Mouse (Mus musculus) CH12.LX (cell line): ENCODE measurements around the gene Rpl35. TPM values are rescaled to one million over a fixed set of nuclear protein-coding genes. Genes with fewer than 3 reads are reported as not detected.

Source experiments
- DNase-seq: peaks from one replicate; pipeline ENCODE4 v3.0.0-alpha.2; 2013; ENCODE audit errors: extremely low read depth
- H3K27ac ChIP-seq: 2 replicates; pipeline ENCODE4 v1.5.1; 2012; ENCODE audit warnings: low read depth, mild to moderate bottlenecking, control low read depth, moderate library complexity; ENCODE audit not compliant: insufficient read depth
- H3K27me3 ChIP-seq: replicated peaks from 2 replicates; pipeline ENCODE3; 2012; ENCODE audit warnings: inconsistent platforms
- H3K36me3 ChIP-seq, 2 experiments: replicated peaks in 1 of 2; 2 replicates each; pipeline versions ENCODE3 to v1.6.1; 2012; ENCODE audit warnings: inconsistent platforms in 1 of 2, low read length in 1 of 2, mild to moderate bottlenecking in 1 of 2, mixed read lengths in 1 of 2, moderate library complexity in 1 of 2; ENCODE audit not compliant: control insufficient read depth in 1 of 2, insufficient read depth in 1 of 2
- H3K4me1 ChIP-seq, 2 experiments: 2 replicates each; pipeline ENCODE4 v1.6.1; 2012; ENCODE audit warnings: inconsistent platforms in 1 of 2, moderate library complexity in 1 of 2; ENCODE audit not compliant: insufficient read depth in 2 of 2, control insufficient read depth in 1 of 2
- H3K4me2 ChIP-seq: 2 replicates; pipeline ENCODE4 v1.6.1; 2012; ENCODE audit warnings: low read depth, mild to moderate bottlenecking, control low read depth; ENCODE audit not compliant: poor library complexity, insufficient read depth, severe bottlenecking
- H3K4me3 ChIP-seq, 3 experiments: fragments of 150-350 bp in 1 of 3; sonication (generic) in 1 of 3; replicated peaks in 1 of 3; 2 replicates each; pipeline versions ENCODE3 to v1.5.1; 2011 to 2012; ENCODE audit warnings: low read depth in 2 of 3, low read length in 2 of 3, mild to moderate bottlenecking in 2 of 3, moderate library complexity in 2 of 3, control low read depth in 1 of 3, improper control_type of control experiment in 1 of 3, inconsistent platforms in 1 of 3, mixed read lengths in 1 of 3; ENCODE audit not compliant: poor library complexity in 1 of 3
- H3K79me2 ChIP-seq: replicated peaks from 2 replicates; pipeline ENCODE4 v1.6.1; 2012; ENCODE audit warnings: mild to moderate bottlenecking, moderate library complexity; ENCODE audit not compliant: control insufficient read depth, poor library complexity, insufficient read depth, severe bottlenecking; ENCODE audit errors: extremely low read depth
- H3K9ac ChIP-seq: 2 replicates; pipeline ENCODE4 v1.6.1; 2012; ENCODE audit warnings: low read depth, mild to moderate bottlenecking, control low read depth, moderate library complexity; ENCODE audit not compliant: insufficient read depth
- H3K9me3 ChIP-seq: replicated peaks from 2 replicates; pipeline ENCODE3; 2012; ENCODE audit warnings: low read length, inconsistent platforms, mixed read lengths
- CHD1 ChIP-seq: IDR thresholded peaks from 2 replicates; pipeline ENCODE4 v1.6.1; 2012; ENCODE audit warnings: low read depth, low read length, improper control_type of control experiment, inconsistent platforms
- CHD2 ChIP-seq: IDR thresholded peaks from 2 replicates; pipeline ENCODE4 v1.6.1; 2011; ENCODE audit warnings: low read length, improper control_type of control experiment
- CTCF ChIP-seq, 2 experiments: IDR thresholded peaks in 1 of 2; conservative IDR thresholded peaks in 1 of 2; 2 replicates each; pipeline ENCODE4 v1.5.1; 2011 to 2012; ENCODE audit warnings: low read depth in 2 of 2, low read length in 2 of 2, improper control_type of control experiment in 1 of 2, inconsistent platforms in 1 of 2, mild to moderate bottlenecking in 1 of 2, moderate library complexity in 1 of 2
- E2F4 ChIP-seq: IDR thresholded peaks from 2 replicates; pipeline ENCODE4 v1.6.1; 2011; ENCODE audit warnings: low read depth, low read length, improper control_type of control experiment; ENCODE audit not compliant: insufficient replicate concordance
- JUN ChIP-seq: IDR thresholded peaks from 2 replicates; pipeline ENCODE4 v1.6.1; 2011; ENCODE audit warnings: low read depth, mild to moderate bottlenecking, low read length, improper control_type of control experiment, moderate library complexity; ENCODE audit not compliant: insufficient read depth
- MAFK ChIP-seq: IDR thresholded peaks from 2 replicates; pipeline ENCODE4 v1.6.1; 2011; ENCODE audit warnings: low read length, improper control_type of control experiment; ENCODE audit not compliant: insufficient replicate concordance
- MAX ChIP-seq: IDR thresholded peaks from 2 replicates; pipeline ENCODE4 v1.6.1; 2011; ENCODE audit warnings: low read length, improper control_type of control experiment
- NELFE ChIP-seq: IDR thresholded peaks from 2 replicates; pipeline ENCODE4 v1.6.1; 2011; ENCODE audit warnings: low read depth, low read length, improper control_type of control experiment
- POLR2AphosphoS2 ChIP-seq: IDR thresholded peaks from 2 replicates; pipeline ENCODE4 v1.6.1; 2011; ENCODE audit warnings: low read depth, low read length, improper control_type of control experiment
- RCOR1 ChIP-seq: conservative IDR thresholded peaks from 2 replicates; pipeline ENCODE4 v1.6.1; 2012; ENCODE audit warnings: low read depth, mild to moderate bottlenecking, inconsistent platforms, low read length, improper control_type of control experiment
- SIN3A ChIP-seq: IDR thresholded peaks from 2 replicates; pipeline ENCODE4 v1.6.1; 2012; ENCODE audit warnings: low read length, improper control_type of control experiment, inconsistent platforms
- TCF12 ChIP-seq: IDR thresholded peaks from 2 replicates; pipeline ENCODE4 v1.6.1; 2014; ENCODE audit warnings: low read depth, mild to moderate bottlenecking, inconsistent platforms, low read length, improper control_type of control experiment
- UBTF ChIP-seq: IDR thresholded peaks from 2 replicates; pipeline ENCODE4 v1.6.1; 2012; ENCODE audit warnings: low read depth, mild to moderate bottlenecking, inconsistent platforms, low read length, improper control_type of control experiment, moderate library complexity
- USF1 ChIP-seq: IDR thresholded peaks from 2 replicates; pipeline ENCODE4 v1.6.1; 2014; ENCODE audit warnings: low read depth, mild to moderate bottlenecking, inconsistent platforms, low read length, improper control_type of control experiment
- ZKSCAN1 ChIP-seq: IDR thresholded peaks from 2 replicates; pipeline ENCODE4 v1.6.1; 2012; ENCODE audit warnings: low read depth, inconsistent platforms, low read length, improper control_type of control experiment, borderline replicate concordance
- dilution Hi-C: fragments of 300-500 bp; cut with MboI; formaldehyde crosslinking; loops from 2 replicates; pipeline ENCODE4 v1.14.3; 2020; ENCODE audit warnings: low sequenced_read_pairs; ENCODE audit not compliant: extremely low pct_unique_long_range_greater_than_20kb, extremely low pct_ligation_motif_present
- in situ Hi-C: fragments of 300-500 bp; cut with MboI; formaldehyde crosslinking; loops from 3 replicates; pipeline ENCODE4 v1.14.3; 2019; ENCODE audit warnings: low sequenced_read_pairs, low pct_ligation_motif_present, low pct_unique_long_range_greater_than_20kb, mixed read lengths
- polyA plus RNA-seq: library from polyadenylated mRNA; unstranded; fragments of >175 nt; gene quantifications from 2 replicates; pipeline ENCODE4 v1.2.1, GENCODE M21; 2012; ENCODE audit warnings: low read depth; ENCODE audit not compliant: insufficient read length
- total RNA-seq, 2 experiments: library from RNA; depleted of rRNA; stranded (reverse); fragments of 300-350 nt in 1 of 2; fragments of >200 nt in 1 of 2; gene quantifications; 2 replicates each; pipeline ENCODE4 v1.2.3; 2012 to 2014

The Rpl35 gene
- total and polyA plus RNA-seq, 3 experiments, result 649 to 2,171 (median 976) TPM

DNA sequence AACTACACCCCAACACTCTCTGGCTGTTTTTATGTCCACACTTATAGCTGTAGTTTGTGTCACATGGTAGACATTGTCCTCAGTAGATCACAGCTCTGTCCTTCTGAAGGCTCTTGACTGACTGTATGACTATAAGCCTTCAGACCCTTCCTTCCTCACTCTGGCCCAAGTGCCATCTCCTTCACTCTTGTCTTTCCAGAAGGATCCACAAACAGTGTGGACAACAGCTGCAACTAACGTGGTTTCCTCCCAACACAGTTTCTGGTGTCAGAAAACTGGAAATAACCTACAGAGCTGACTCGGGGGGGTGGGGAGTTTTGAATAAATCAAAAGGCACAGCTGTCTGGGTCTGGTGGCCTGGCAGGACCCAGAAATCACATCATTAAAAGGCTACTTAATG lies 49.4 kb downstream of the Rpl35 start:
- Histone ChIP-seq H3K9ac (peak overlapping the region; percentile 51), H3K79me2 (no peaks in the 10 kb centered on the region), H3K4me3 (no peak overlapping the region), H3K4me2 (peak overlapping the region; percentile 46; the same call in 1 of the 2 replicates), H3K9me3 (no peaks in the 10 kb centered on the region), H3K27ac (no peak overlapping the region), H3K27me3 (no peaks in the 10 kb centered on the region), H3K4me1 (peaks cover 7 to 25% of the 10 kb centered on the region in 2 experiments), H3K36me3 (peaks cover 0 to 65% of the 10 kb centered on the region in 2 experiments)
- in situ Hi-C loops (no loop called here), dilution Hi-C loops (no loop called here)
- peak; percentile 21; the same call in 1 of the 2 replicates for TF ChIP-seq TCF12
- TF ChIP-seq POLR2AphosphoS2, result no peak
- no peak for DNase-seq

DNA sequence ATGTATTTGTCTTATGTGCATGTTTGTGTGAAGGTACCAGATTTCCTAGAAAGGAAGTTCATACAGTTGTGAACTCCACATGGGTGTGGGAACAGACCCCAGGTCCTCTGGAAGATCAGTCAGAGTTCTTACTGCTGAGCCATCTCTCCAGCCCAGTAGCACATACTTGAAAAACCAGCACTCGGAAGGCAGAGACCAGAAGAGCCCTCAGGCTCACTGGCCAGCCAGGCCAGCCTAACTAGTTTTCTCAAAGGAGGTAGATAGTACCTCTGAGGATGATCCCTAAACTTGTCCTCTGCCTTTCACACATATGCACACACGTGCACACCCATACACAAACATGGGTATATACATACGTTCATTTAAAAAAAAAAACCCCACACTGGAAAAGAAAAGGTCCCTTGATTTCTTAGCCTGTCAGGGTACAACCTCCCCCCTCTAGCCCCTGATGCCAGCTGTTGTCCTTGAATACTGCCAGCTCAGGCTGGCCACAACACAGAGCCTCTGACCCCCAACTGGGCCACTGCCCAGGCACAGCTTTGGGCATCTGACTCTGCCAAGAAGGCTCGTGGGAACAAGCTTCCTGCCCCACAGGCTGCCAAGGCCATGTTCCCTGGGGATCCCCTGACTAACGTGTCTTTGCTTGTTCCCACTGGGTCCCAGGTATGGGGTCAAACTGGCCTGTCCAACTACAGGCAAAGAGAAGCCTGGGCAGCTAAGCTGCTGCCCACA lies 52.1 kb downstream of the Rpl35 start:
- Histone ChIP-seq H3K9ac (no peak overlapping the region), H3K4me1 (peaks cover 7 to 33% of the 10 kb centered on the region in 2 experiments), H3K36me3 (peaks cover 0 to 66% of the 10 kb centered on the region in 2 experiments), H3K27me3 (no peaks in the 10 kb centered on the region), H3K4me3 (no peak overlapping the region), H3K9me3 (no peaks in the 10 kb centered on the region), H3K27ac (no peak overlapping the region), H3K4me2 (no peak overlapping the region), H3K79me2 (no peaks in the 10 kb centered on the region)
- in situ Hi-C loops, result no loop called here
- dilution Hi-C loops, result no loop called here
- no peak for DNase-seq
- TF ChIP-seq MAFK, result no peak
- no peak for TF ChIP-seq MAX
- no peak for TF ChIP-seq TCF12
- no peak for TF ChIP-seq SIN3A
- TF ChIP-seq CTCF (conservative IDR thresholded peaks at IDR 0.05 in 1 of 2, IDR thresholded peaks at IDR 0.05 in 1 of 2; ENCODE audit: low read depth in 2 of 2, low read length in 2 of 2), result no peak
- no peak for TF ChIP-seq RCOR1
- TF ChIP-seq USF1, result no peak
- no peak for TF ChIP-seq ZKSCAN1
- TF ChIP-seq JUN, result no peak
- no peak for TF ChIP-seq UBTF
- no peak for TF ChIP-seq NELFE
- TF ChIP-seq CHD1, result no peak
- no peak for TF ChIP-seq CHD2
- no peak for TF ChIP-seq E2F4

Other genes with a start within 250 kb of the Rpl35 start
- 5.8 and 6.1 TPM in 2 replicates for gene Nr6a1, start 77.9 kb downstream of the Rpl35 start, total RNA-seq (2012; rRNA removed)
- gene Nr6a1, start 77.9 kb downstream of the Rpl35 start, total RNA-seq (2014; rRNA removed), result 5.0 and 5.6 TPM in 2 replicates
- gene Nr6a1, start 77.9 kb downstream of the Rpl35 start, polyA plus RNA-seq, result 6.1 and 6.2 TPM in 2 replicates
- 3.9 and 4.3 TPM in 2 replicates for gene Olfml2a, start 73.6 kb downstream of the Rpl35 start, total RNA-seq (2012; rRNA removed)
- gene Olfml2a, start 73.6 kb downstream of the Rpl35 start, total RNA-seq (2014; rRNA removed), result 4.7 and 5.5 TPM in 2 replicates
- gene Olfml2a, start 73.6 kb downstream of the Rpl35 start, polyA plus RNA-seq, result 8.4 and 8.5 TPM in 2 replicates
- 1.0 and 1.1 TPM in 2 replicates for gene Wdr38, start 8.1 kb downstream of the Rpl35 start, total RNA-seq (2012; rRNA removed)
- 0.19 and 0.28 TPM in 2 replicates for gene Wdr38, start 8.1 kb downstream of the Rpl35 start, total RNA-seq (2014; rRNA removed)
- 0.40 and 0.63 TPM in 2 replicates for gene Wdr38, start 8.1 kb downstream of the Rpl35 start, polyA plus RNA-seq
- 139 and 148 TPM in 2 replicates for gene Arpc5l, start 276 bp downstream of the Rpl35 start, total RNA-seq (2012; rRNA removed)
- gene Arpc5l, start 276 bp downstream of the Rpl35 start, total RNA-seq (2014; rRNA removed), result 300 and 309 TPM in 2 replicates
- gene Arpc5l, start 276 bp downstream of the Rpl35 start, polyA plus RNA-seq, result 212 and 219 TPM in 2 replicates
- 7.8 and 8.8 TPM in 2 replicates for gene Golga1, start 59.9 kb upstream of the Rpl35 start, total RNA-seq (2012; rRNA removed)
- 8.2 and 8.6 TPM in 2 replicates for gene Golga1, start 59.9 kb upstream of the Rpl35 start, total RNA-seq (2014; rRNA removed)
- 10.1 and 11.5 TPM in 2 replicates for gene Golga1, start 59.9 kb upstream of the Rpl35 start, polyA plus RNA-seq
- gene Scai, start 185.1 kb upstream of the Rpl35 start, total RNA-seq (2012; rRNA removed), result 4.2 and 4.4 TPM in 2 replicates
- 4.7 and 8.3 TPM in 2 replicates for gene Scai, start 185.1 kb upstream of the Rpl35 start, total RNA-seq (2014; rRNA removed)
- gene Scai, start 185.1 kb upstream of the Rpl35 start, polyA plus RNA-seq, result 4.8 and 7.9 TPM in 2 replicates
- gene Ppp6c, start 220.8 kb upstream of the Rpl35 start, total RNA-seq (2012; rRNA removed), result 24.9 and 33.7 TPM in 2 replicates
- gene Ppp6c, start 220.8 kb upstream of the Rpl35 start, total RNA-seq (2014; rRNA removed), result 79.8 and 83.3 TPM in 2 replicates
- 68.7 and 70.4 TPM in 2 replicates for gene Ppp6c, start 220.8 kb upstream of the Rpl35 start, polyA plus RNA-seq